Mouse (Mus musculus) forebrain, embryonic 13.5 days (tissue): Measurements from ENCODE around the gene Cfap161. TPM values are rescaled to one million over a fixed set of nuclear protein-coding genes. Genes with fewer than 3 reads are reported as not detected.

Experiments
- ATAC-seq: fragments of 200-750 bp; cut with Nextera tagmentation; 2 replicates; pipeline ENCODE4 v1.8.0; 2017
- H3K27ac ChIP-seq: fragments of 300-500 bp; sonication (generic); 2 replicates; pipeline ENCODE4 v1.5.1; 2015; ENCODE audit warnings: inconsistent platforms, mild to moderate bottlenecking, moderate library complexity
- H3K27me3 ChIP-seq: fragments of 300-500 bp; sonication (generic); 2 replicates; pipeline ENCODE4 v1.6.1; 2015; ENCODE audit warnings: mild to moderate bottlenecking, inconsistent platforms
- H3K36me3 ChIP-seq: fragments of 300-500 bp; sonication (generic); 2 replicates; pipeline ENCODE4 v1.6.1; 2015; ENCODE audit warnings: mild to moderate bottlenecking, inconsistent platforms; ENCODE audit not compliant: poor library complexity, severe bottlenecking
- H3K4me1 ChIP-seq: fragments of 300-500 bp; sonication (generic); 2 replicates; pipeline ENCODE4 v1.6.1; 2015; ENCODE audit warnings: inconsistent platforms
- H3K4me2 ChIP-seq: fragments of 300-500 bp; sonication (generic); 2 replicates; pipeline ENCODE4 v1.6.1; 2015; ENCODE audit warnings: inconsistent platforms, mild to moderate bottlenecking, moderate library complexity
- H3K4me3 ChIP-seq: fragments of 300-500 bp; sonication (generic); 2 replicates; pipeline ENCODE4 v1.5.1; 2015; ENCODE audit warnings: mild to moderate bottlenecking, inconsistent platforms
- H3K9ac ChIP-seq: fragments of 300-500 bp; sonication (generic); 2 replicates; pipeline ENCODE4 v1.6.1; 2015; ENCODE audit warnings: mild to moderate bottlenecking, inconsistent platforms
- H3K9me3 ChIP-seq: fragments of 300-500 bp; sonication (generic); replicated peaks from 2 replicates; pipeline ENCODE4 v1.6.1; 2016; ENCODE audit warnings: inconsistent platforms
- WGBS: fragments of 180-500 bp; shearing (Covaris S2); methylation state at CpG from one replicate; pipeline ENCODE4 v1.1.7; 2015; 5-methylcytosine and 5-hydroxymethylcytosine counted together
- polyA plus RNA-seq: library from polyadenylated mRNA; unstranded; fragments of >200 nt; fragmentation: Nextera tagmentation; extraction: Ambion mirVana; gene quantifications from 2 replicates; pipeline ENCODE4 v1.2.1, GENCODE M21; 2015

Cfap161 gene
- polyA plus RNA-seq = 0.45 and 0.79 TPM in 2 replicates

GRCm38 (mm10) chr7:83794705-83795104 lies at the start of gene Cfap161:
Gene Cfap161 (minus strand): TSS chr7:83794880.
- peak; percentile 95 for ATAC-seq
- Histone ChIP-seq H3K4me3 (no peak within 1 kb of the TSS), H3K9me3 (no peaks in the 10 kb centered on the region)

GRCm38 (mm10) chr7:83842486-83843259 lies 48.0 kb upstream of the Cfap161 start:
- no peaks in the 10 kb centered on the region for H3K9me3 ChIP-seq
- H3K4me2 ChIP-seq = no peak overlapping the region
- 54% methylated on average over 6 of the region's 6 CpGs for WGBS
- no peaks in the 10 kb centered on the region for H3K4me1 ChIP-seq
- no peaks in the 10 kb centered on the region for H3K27me3 ChIP-seq
- no peak for ATAC-seq
- no peak overlapping the region for H3K4me3 ChIP-seq
- H3K9ac ChIP-seq = no peak overlapping the region
- no peaks in the 10 kb centered on the region for H3K36me3 ChIP-seq
- H3K27ac ChIP-seq = no peak overlapping the region

More at GRCm38 (mm10) chr7:83794705-83795104, at the start of gene Cfap161:
- Histone ChIP-seq H3K4me2 (peak within 1 kb of the TSS; percentile 38), H3K27ac (no peak within 1 kb of the TSS; the same call in 1 of the 2 replicates), H3K9ac (no peak within 1 kb of the TSS), H3K36me3 (no peaks in the 10 kb centered on the region), H3K27me3 (no peaks in the 10 kb centered on the region), H3K4me1 (peaks cover 13% of the 10 kb centered on the region)
- 6% methylated on average over 14 of the region's 14 CpGs for WGBS

GRCm38 (mm10) chr7:83840076-83840475 lies 45.4 kb upstream of the Cfap161 start:
- Histone ChIP-seq H3K27me3 (no peaks in the 10 kb centered on the region), H3K9ac (no peak overlapping the region), H3K9me3 (no peaks in the 10 kb centered on the region), H3K27ac (no peak overlapping the region), H3K4me2 (no peak overlapping the region), H3K4me3 (no peak overlapping the region), H3K36me3 (no peaks in the 10 kb centered on the region), H3K4me1 (no peaks in the 10 kb centered on the region)
- ATAC-seq = no peak
- WGBS = 84% methylated on average over 2 of the region's 2 CpGs

GRCm38 (mm10) chr7:83838525-83839224 lies 44.0 kb upstream of the Cfap161 start:
- H3K9ac ChIP-seq = no peak overlapping the region
- no peaks in the 10 kb centered on the region for H3K27me3 ChIP-seq
- WGBS = 80% methylated on average over 5 of the region's 5 CpGs
- no peak for ATAC-seq
- no peaks in the 10 kb centered on the region for H3K4me1 ChIP-seq
- H3K4me3 ChIP-seq = no peak overlapping the region
- H3K27ac ChIP-seq = no peak overlapping the region
- H3K9me3 ChIP-seq = no peaks in the 10 kb centered on the region
- H3K36me3 ChIP-seq = no peaks in the 10 kb centered on the region
- H3K4me2 ChIP-seq = no peak overlapping the region

- 94% methylated on average over 7 of the region's 7 CpGs for WGBS
These were observed 34.7 kb upstream of the Cfap161 start for GRCm38 (mm10) chr7:83829355-83829754.

GRCm38 (mm10) chr7:83827402-83828076 lies 32.9 kb upstream of the Cfap161 start:
- Histone ChIP-seq H3K27ac (no peak overlapping the region), H3K36me3 (no peaks in the 10 kb centered on the region), H3K9me3 (no peaks in the 10 kb centered on the region), H3K9ac (no peak overlapping the region), H3K4me2 (no peak overlapping the region), H3K4me1 (no peaks in the 10 kb centered on the region), H3K27me3 (no peaks in the 10 kb centered on the region), H3K4me3 (no peak overlapping the region)
- no peak for ATAC-seq
- WGBS = 82% methylated on average over 10 of the region's 10 CpGs

More at GRCm38 (mm10) chr7:83829355-83829754, 34.7 kb upstream of the Cfap161 start:
- Histone ChIP-seq H3K4me3 (no peak overlapping the region), H3K27ac (no peak overlapping the region), H3K4me1 (no peaks in the 10 kb centered on the region), H3K36me3 (no peaks in the 10 kb centered on the region), H3K9ac (no peak overlapping the region), H3K4me2 (no peak overlapping the region), H3K9me3 (no peaks in the 10 kb centered on the region), H3K27me3 (no peaks in the 10 kb centered on the region)
- ATAC-seq = no peak

GRCm38 (mm10) chr7:83826808-83827207 lies 32.1 kb upstream of the Cfap161 start:
- Histone ChIP-seq H3K27ac (no peak overlapping the region), H3K4me1 (no peaks in the 10 kb centered on the region), H3K4me2 (no peak overlapping the region), H3K9me3 (no peaks in the 10 kb centered on the region), H3K9ac (no peak overlapping the region), H3K27me3 (no peaks in the 10 kb centered on the region), H3K4me3 (no peak overlapping the region), H3K36me3 (no peaks in the 10 kb centered on the region)
- no peak for ATAC-seq
- 76% methylated on average over 2 of the region's 2 CpGs for WGBS

GRCm38 (mm10) chr7:83821951-83822350 lies 27.3 kb upstream of the Cfap161 start:
- H3K4me3 ChIP-seq = no peak overlapping the region
- H3K4me1 ChIP-seq = no peaks in the 10 kb centered on the region
- H3K36me3 ChIP-seq = no peaks in the 10 kb centered on the region
- no peaks in the 10 kb centered on the region for H3K27me3 ChIP-seq
- H3K4me2 ChIP-seq = no peak overlapping the region
- H3K9ac ChIP-seq = no peak overlapping the region
- 82% methylated on average over 2 of the region's 2 CpGs for WGBS
- no peaks in the 10 kb centered on the region for H3K9me3 ChIP-seq
- no peak for ATAC-seq
- no peak overlapping the region for H3K27ac ChIP-seq

- H3K4me3 ChIP-seq = no peak overlapping the region
- no peak overlapping the region for H3K27ac ChIP-seq
- no peaks in the 10 kb centered on the region for H3K36me3 ChIP-seq
- 97% methylated on average over 5 of the region's 5 CpGs for WGBS
- peaks cover 13% of the 10 kb centered on the region; the same call in 1 of the 2 replicates for H3K4me1 ChIP-seq
- no peaks in the 10 kb centered on the region for H3K27me3 ChIP-seq
- no peaks in the 10 kb centered on the region for H3K9me3 ChIP-seq
- no peak for ATAC-seq
- H3K9ac ChIP-seq = no peak overlapping the region
- no peak overlapping the region for H3K4me2 ChIP-seq
These were observed 22.2 kb upstream of the Cfap161 start for GRCm38 (mm10) chr7:83816886-83817285.

- Histone ChIP-seq H3K27ac (no peak overlapping the region), H3K4me1 (peaks cover 13% of the 10 kb centered on the region; the same call in 1 of the 2 replicates), H3K9ac (no peak overlapping the region), H3K36me3 (no peaks in the 10 kb centered on the region), H3K4me2 (no peak overlapping the region), H3K4me3 (no peak overlapping the region), H3K27me3 (no peaks in the 10 kb centered on the region), H3K9me3 (no peaks in the 10 kb centered on the region)
- 95% methylated on average over 1 of the region's 1 CpGs for WGBS
- ATAC-seq = no peak
These were observed 21.0 kb upstream of the Cfap161 start for GRCm38 (mm10) chr7:83815646-83816045.

GRCm38 (mm10) chr7:83813993-83814392 lies 19.3 kb upstream of the Cfap161 start:
- ATAC-seq = no peak; the same call in 1 of the 2 replicates
- Histone ChIP-seq H3K4me1 (peaks cover 23% of the 10 kb centered on the region), H3K36me3 (no peaks in the 10 kb centered on the region), H3K9me3 (no peaks in the 10 kb centered on the region), H3K27ac (0 out of 2 replicates have a peak overlapping the region, but pooled peaks have one; percentile 40), H3K4me2 (no peak overlapping the region), H3K4me3 (no peak overlapping the region), H3K27me3 (no peaks in the 10 kb centered on the region), H3K9ac (no peak overlapping the region)
- WGBS = 10% methylated on average over 4 of the region's 4 CpGs

- Histone ChIP-seq H3K4me1 (peaks cover 24% of the 10 kb centered on the region), H3K4me2 (no peak overlapping the region), H3K9me3 (no peaks in the 10 kb centered on the region), H3K27me3 (no peaks in the 10 kb centered on the region), H3K9ac (no peak overlapping the region), H3K36me3 (no peaks in the 10 kb centered on the region), H3K27ac (0 out of 2 replicates have a peak overlapping the region, but pooled peaks have one; percentile 40), H3K4me3 (no peak overlapping the region)
- 19% methylated on average over 3 of the region's 3 CpGs for WGBS
- ATAC-seq = no peak
These were observed 18.8 kb upstream of the Cfap161 start for GRCm38 (mm10) chr7:83813465-83813864.
